Mouse (Mus musculus) urinary bladder, postnatal 10 days (tissue): Measurements from ENCODE around the gene Ldhd.

Experiments used
- DNase-seq: peaks from one replicate; pipeline ENCODE4 v3.0.0; 2022; ENCODE audit warnings: low spot score

Gene Ldhd

GRCm38 (mm10) chr8:111594951-111595350, 35.2 kb downstream of the Ldhd start:
- DNase-seq, result no peak

- DNase-seq, result no peak
Measured at GRCm38 (mm10) chr8:111594044-111594840, 35.9 kb downstream of the Ldhd start.

- no peak for DNase-seq
Measured at GRCm38 (mm10) chr8:111592390-111592910, 37.7 kb downstream of the Ldhd start.

- no peak for DNase-seq
Measured at GRCm38 (mm10) chr8:111591176-111591575, 39.0 kb downstream of the Ldhd start.

GRCm38 (mm10) chr8:111590214-111590613, 40.0 kb downstream of the Ldhd start:
- DNase-seq, result no peak

GRCm38 (mm10) chr8:111588336-111588735, 41.8 kb downstream of the Ldhd start:
- no peak for DNase-seq

- DNase-seq, result no peak
Measured at GRCm38 (mm10) chr8:111587545-111588094, 42.6 kb downstream of the Ldhd start.

- DNase-seq, result no peak
Measured at GRCm38 (mm10) chr8:111584946-111585345, 45.2 kb downstream of the Ldhd start.

- DNase-seq, result no peak
Measured at GRCm38 (mm10) chr8:111582386-111582785, 47.8 kb downstream of the Ldhd start.

GRCm38 (mm10) chr8:111580306-111580705, 49.9 kb downstream of the Ldhd start:
- DNase-seq, result no peak

- DNase-seq, result no peak
Measured at GRCm38 (mm10) chr8:111579318-111579717, 50.9 kb downstream of the Ldhd start.

- no peak for DNase-seq
Measured at GRCm38 (mm10) chr8:111577880-111578533, 52.2 kb downstream of the Ldhd start.

GRCm38 (mm10) chr8:111576501-111576900, 53.7 kb downstream of the Ldhd start:
- no peak for DNase-seq

- DNase-seq, result no peak
Measured at GRCm38 (mm10) chr8:111575492-111575891, 54.7 kb downstream of the Ldhd start.

GRCm38 (mm10) chr8:111574016-111574415, 56.2 kb downstream of the Ldhd start:
- no peak for DNase-seq
